26 mouse cellular contexts compared by ENCODE assay signal in genomic region chr10:117818600-117818999, GRCm38 (mm10). TPM values are rescaled to one million over a fixed set of nuclear protein-coding genes. Genes with fewer than 3 reads are reported as not detected.
A peak's percentile ranks its signal among the peaks of the same experiment; 100 is the strongest.
DNase-seq lines count a peak whose midpoint lies in the region; ATAC-seq and TF ChIP-seq lines count a peak whose summit lies in the region.
"Had no signal": no experiment of that assay in that cellular context is flagged by ENCODE, and none has a peak within 500 bp of the region (broad histone marks: within the 10 kb centered on the region; RNA-seq: fewer than 3 reads in every experiment).

No protein-coding gene starts in this region.

- no peak overlapping the region for H3K4me2 ChIP-seq in liver, postnatal 0 days (ENCODE audit: low read depth, low read length)
- no peak overlapping the region for H3K4me2 ChIP-seq in liver, embryonic 12.5 days
- H3K4me2 ChIP-seq: embryonic facial prominence, embryonic 15.5 days; heart, embryonic 15.5 days; hindbrain, embryonic 13.5 days had no signal

- no peak for TF ChIP-seq CTCF in liver, postnatal 0 days (IDR thresholded peaks at IDR 0.05; ENCODE audit: low read depth)

- no peak overlapping the region for H3K4me3 ChIP-seq in liver, postnatal 0 days (ENCODE audit: low read depth, low read length)
- H3K4me3 ChIP-seq in liver, embryonic 12.5 days: no peak overlapping the region
- H3K4me3 ChIP-seq: embryonic facial prominence, embryonic 15.5 days; erythroblast, embryonic 14.5 days; forebrain, embryonic 10.5 days; gastrocnemius, adult 2 months; heart, embryonic 10.5 days; heart, embryonic 15.5 days; hindbrain, embryonic 13.5 days had no signal

- H3K27ac ChIP-seq in liver, postnatal 0 days (ENCODE audit: low read depth): no peak overlapping the region
- H3K27ac ChIP-seq in liver, embryonic 12.5 days: no peak overlapping the region
- H3K27ac ChIP-seq: embryonic facial prominence, embryonic 15.5 days; forebrain, embryonic 10.5 days; gastrocnemius, adult 2 months; heart, embryonic 10.5 days; heart, embryonic 15.5 days; hindbrain, embryonic 13.5 days had no signal

- peak; percentile 19; the same call in 1 of the 2 replicates for ATAC-seq in liver, postnatal 0 days
- ATAC-seq in liver, embryonic 12.5 days: no peak
- ATAC-seq in granulocyte monocyte progenitor cell, adult 5-6 weeks (replicated peaks; ENCODE audit: poor library complexity, severe bottlenecking): peak; percentile 86
- ATAC-seq in neutrophil, adult 5-6 weeks (ENCODE audit: extremely low read depth, insufficient number of reproducible peaks, low FRiP score, poor library complexity, severe bottlenecking): peak; percentile 82
- ATAC-seq: activated CD4-positive, CD25-positive, alpha-beta regulatory T cell, adult 4 months; forebrain, embryonic 14.5 days; Patski had no signal

- peaks cover 76% of the 10 kb centered on the region for H3K36me3 ChIP-seq in liver, postnatal 0 days (replicated peaks; ENCODE audit: insufficient read depth, low read length)
- peaks cover 89% of the 10 kb centered on the region for H3K36me3 ChIP-seq in liver, embryonic 12.5 days

- no peaks in the 10 kb centered on the region for H3K27me3 ChIP-seq in liver, postnatal 0 days (ENCODE audit: insufficient read depth, low read length)
- H3K27me3 ChIP-seq in liver, embryonic 12.5 days (replicated peaks): no peaks in the 10 kb centered on the region
- H3K27me3 ChIP-seq: CH12.LX; embryonic facial prominence, embryonic 15.5 days; heart, embryonic 15.5 days; hindbrain, embryonic 13.5 days; Patski had no signal

- no peak overlapping the region for H3K9ac ChIP-seq in liver, postnatal 0 days (replicated peaks)
- no peak overlapping the region for H3K9ac ChIP-seq in liver, embryonic 12.5 days
- H3K9ac ChIP-seq: embryonic facial prominence, embryonic 15.5 days; heart, embryonic 15.5 days; hindbrain, embryonic 13.5 days had no signal

- 78% methylated on average over 6 of the region's 6 CpGs for WGBS in liver, postnatal 0 days (ENCODE audit: insufficient replicate concordance)
- WGBS in liver, embryonic 12.5 days (ENCODE audit: insufficient replicate concordance): 80% methylated on average over 6 of the region's 6 CpGs

- DNase-seq in liver, postnatal 0 days: no peak
- DNase-seq in 416B (ENCODE audit: low read depth): peak; percentile 69
- no peak for DNase-seq in layer of hippocampus, postnatal 25 days (ENCODE audit: extremely low spot score in 1 of 2, low spot score in 1 of 2)
- no peak for DNase-seq in kidney, postnatal 14 days
- DNase-seq: adrenal gland, postnatal 14 days; cerebellum, adult 18-20 months; cerebellum, adult 9-11 months; cerebellum, postnatal 36 days; embryo, embryonic 11 days; gastrocnemius, adult 2 months; gastrocnemius, postnatal 25 days; heart, adult 18-20 months; heart, postnatal 14 days had no signal

- H3K9me3 ChIP-seq in liver, postnatal 0 days (ENCODE audit: low read length): no peaks in the 10 kb centered on the region
- no peaks in the 10 kb centered on the region for H3K9me3 ChIP-seq in liver, embryonic 12.5 days (replicated peaks)
- H3K9me3 ChIP-seq: embryonic facial prominence, embryonic 15.5 days; forebrain, embryonic 10.5 days; heart, embryonic 10.5 days; heart, embryonic 15.5 days; hindbrain, embryonic 13.5 days had no signal

- TF ChIP-seq EP300 in liver, postnatal 0 days (IDR thresholded peaks at IDR 0.05; ENCODE audit: low read depth): no peak

- no peaks in the 10 kb centered on the region for H3K4me1 ChIP-seq in liver, postnatal 0 days (ENCODE audit: insufficient read depth)
- no peaks in the 10 kb centered on the region for H3K4me1 ChIP-seq in liver, embryonic 12.5 days
- H3K4me1 ChIP-seq: embryonic facial prominence, embryonic 15.5 days; forebrain, embryonic 10.5 days; heart, embryonic 10.5 days; heart, embryonic 15.5 days; hindbrain, embryonic 13.5 days had no signal

RNA-seq across cellular contexts. Expression of gene Nup107, which starts 26.1 kb away (rescaled TPM):
- 12.9 and 15.0 TPM in 2 replicates for polyA plus RNA-seq in liver, postnatal 0 days (2015; fragmentation: Nextera tagmentation; extraction: Ambion mirVana)
- 80.3 and 81.3 TPM in 2 replicates for polyA plus RNA-seq in liver, embryonic 12.5 days (2016; fragmentation: Nextera tagmentation; extraction: Ambion mirVana)
- 76.8 and 93.4 TPM in 2 replicates for total RNA-seq in granulocyte monocyte progenitor cell, adult 5-6 weeks (2014; fragmentation: Nextera tagmentation)
- total RNA-seq in granulocyte monocyte progenitor cell, adult 5-6 weeks (2017): 153 and 182 TPM in 2 replicates
- total RNA-seq in neutrophil, adult 5-6 weeks (2017): 45.9 and 50.0 TPM in 2 replicates
- total RNA-seq in layer of hippocampus, postnatal 25 days (2021): 10 to 100 TPM; 17.6 to 20.4 TPM

RNA-seq across cellular contexts. Expression of gene Rap1b, which starts 27.2 kb away (rescaled TPM):
- 103 and 105 TPM in 2 replicates for polyA plus RNA-seq in liver, postnatal 0 days (2015; fragmentation: Nextera tagmentation; extraction: Ambion mirVana)
- 174 and 185 TPM in 2 replicates for polyA plus RNA-seq in liver, embryonic 12.5 days (2016; fragmentation: Nextera tagmentation; extraction: Ambion mirVana)
- total RNA-seq in granulocyte monocyte progenitor cell, adult 5-6 weeks (2014; fragmentation: Nextera tagmentation): 124 and 127 TPM in 2 replicates
- 92.3 and 107 TPM in 2 replicates for total RNA-seq in granulocyte monocyte progenitor cell, adult 5-6 weeks (2017)
- total RNA-seq in neutrophil, adult 5-6 weeks (2017): 331 and 337 TPM in 2 replicates
- total RNA-seq in layer of hippocampus, postnatal 25 days (2021): 10 to 100 TPM; 67.4 to 70.2 TPM
